Comparison of ENCODE assay signal across 20 mouse cellular contexts in genomic region chr8:110404516-110404915, GRCm38 (mm10).
"Had no signal": no experiment of that assay in that cellular context is flagged by ENCODE, and none has a peak within 500 bp of the region (broad histone marks: within the 10 kb centered on the region; RNA-seq: fewer than 3 reads in every experiment).

No protein-coding gene starts in this region.

- H3K4me1 ChIP-seq: kidney, embryonic 15.5 days; liver, embryonic 15.5 days; midbrain, embryonic 12.5 days; midbrain, embryonic 15.5 days; neural tube, embryonic 12.5 days; neural tube, embryonic 15.5 days; stomach, embryonic 15.5 days had no signal

- H3K36me3 ChIP-seq: kidney, embryonic 15.5 days; liver, embryonic 15.5 days; midbrain, embryonic 12.5 days; midbrain, embryonic 15.5 days; neural tube, embryonic 12.5 days; neural tube, embryonic 15.5 days; stomach, embryonic 15.5 days had no signal

- H3K27ac ChIP-seq: kidney, embryonic 15.5 days; left cerebral cortex, adult 2 months; liver, embryonic 15.5 days; macrophage; midbrain, embryonic 12.5 days; midbrain, embryonic 15.5 days; neural tube, embryonic 12.5 days; neural tube, embryonic 15.5 days; stomach, embryonic 15.5 days had no signal

- H3K9ac ChIP-seq: kidney, embryonic 15.5 days; liver, embryonic 15.5 days; midbrain, embryonic 12.5 days; midbrain, embryonic 15.5 days; neural tube, embryonic 12.5 days; neural tube, embryonic 15.5 days; stomach, embryonic 15.5 days had no signal

- ATAC-seq: midbrain, embryonic 15.5 days had no signal

- H3K4me2 ChIP-seq: kidney, embryonic 15.5 days; liver, embryonic 11.5 days; liver, embryonic 15.5 days; midbrain, embryonic 12.5 days; midbrain, embryonic 15.5 days; neural tube, embryonic 12.5 days; neural tube, embryonic 15.5 days; stomach, embryonic 15.5 days had no signal

- DNase-seq: kidney, adult 11 months; kidney, adult 8-10 months; kidney, postnatal 10 days; kidney, postnatal 36 days; layer of hippocampus, postnatal 36 days; right cerebral cortex, adult 18-20 months; right cerebral cortex, postnatal 14 days; right cerebral cortex, postnatal 4 days; spleen, adult 18-20 months; thymus, postnatal 25 days had no signal

- H3K4me3 ChIP-seq: kidney, embryonic 15.5 days; left cerebral cortex, adult 2 months; liver, embryonic 15.5 days; midbrain, embryonic 12.5 days; midbrain, embryonic 15.5 days; neural tube, embryonic 12.5 days; neural tube, embryonic 15.5 days; stomach, embryonic 15.5 days had no signal

- H3K9me3 ChIP-seq: kidney, embryonic 15.5 days; liver, embryonic 15.5 days; midbrain, embryonic 12.5 days; midbrain, embryonic 15.5 days; neural tube, embryonic 12.5 days; stomach, embryonic 15.5 days had no signal

- H3K27me3 ChIP-seq: kidney, embryonic 15.5 days; liver, embryonic 15.5 days; midbrain, embryonic 12.5 days; midbrain, embryonic 15.5 days; neural tube, embryonic 12.5 days; neural tube, embryonic 15.5 days; stomach, embryonic 15.5 days had no signal
